Mouse (Mus musculus) CH12.LX (cell line): Measurements from ENCODE around the gene Gdi2.
A peak's percentile ranks its signal among the peaks of the same experiment; 100 is the strongest.

Experiments
- BHLHE40 ChIP-seq: IDR thresholded peaks from 2 replicates; pipeline ENCODE4 v1.6.1; 2011; ENCODE audit warnings: mild to moderate bottlenecking, low read depth, low read length, improper control_type of control experiment
- CHD2 ChIP-seq: IDR thresholded peaks from 2 replicates; pipeline ENCODE4 v1.6.1; 2011; ENCODE audit warnings: low read length, improper control_type of control experiment
- CTCF ChIP-seq, 2 experiments: IDR thresholded peaks in 1 of 2; conservative IDR thresholded peaks in 1 of 2; 2 replicates each; pipeline ENCODE4 v1.5.1; 2011 to 2012; ENCODE audit warnings: low read depth in 2 of 2, low read length in 2 of 2, improper control_type of control experiment in 1 of 2, inconsistent platforms in 1 of 2, mild to moderate bottlenecking in 1 of 2, moderate library complexity in 1 of 2
- EP300 ChIP-seq: IDR thresholded peaks from 2 replicates; pipeline ENCODE4 v1.6.1; 2011; ENCODE audit warnings: low read length, improper control_type of control experiment
- POLR2A ChIP-seq: IDR thresholded peaks from 2 replicates; pipeline ENCODE4 v1.6.1; 2011; ENCODE audit warnings: low read depth, mild to moderate bottlenecking, improper control_type of control experiment, low read length
- RCOR1 ChIP-seq: conservative IDR thresholded peaks from 2 replicates; pipeline ENCODE4 v1.6.1; 2012; ENCODE audit warnings: low read depth, mild to moderate bottlenecking, inconsistent platforms, low read length, improper control_type of control experiment
- ZMIZ1 ChIP-seq: IDR thresholded peaks from 2 replicates; pipeline ENCODE4 v1.6.1; 2012; ENCODE audit warnings: low read depth, mild to moderate bottlenecking, inconsistent platforms, low read length, improper control_type of control experiment

DNA sequence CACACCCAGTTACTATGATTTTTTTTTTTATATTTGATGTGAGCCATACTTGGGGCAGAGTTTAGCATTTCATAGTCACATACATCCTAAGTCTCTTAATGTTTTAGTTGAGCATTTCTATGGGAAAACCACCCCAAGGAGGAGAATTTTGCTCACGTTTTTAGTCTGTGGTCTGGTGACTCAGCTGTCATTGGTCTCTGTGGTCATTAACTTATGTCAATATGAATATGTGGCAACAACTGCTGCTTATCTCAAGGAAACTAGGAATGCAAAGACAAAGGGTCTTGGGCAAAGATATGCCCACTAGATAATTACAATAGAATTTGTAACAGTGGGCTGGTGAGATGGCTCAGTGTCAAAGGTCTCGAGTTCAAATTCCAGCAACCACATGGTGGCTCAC is 26.1 kb downstream of the Gdi2 start:
- TF ChIP-seq BHLHE40 (peak; percentile 30; the same call in 1 of the 2 replicates), POLR2A (no peak; the same call in 1 of the 2 replicates), CTCF (conservative IDR thresholded peaks at IDR 0.05 in 1 of 2, IDR thresholded peaks at IDR 0.05 in 1 of 2; ENCODE audit: low read depth in 2 of 2, low read length in 2 of 2) (no peak), EP300 (no peak), RCOR1 (no peak), ZMIZ1 (no peak), CHD2 (no peak)
